Mouse (Mus musculus) urinary bladder, adult 2 months (tissue): ENCODE measurements around the gene Lrrc4c. TPM values are rescaled to one million over a fixed set of nuclear protein-coding genes. Genes with fewer than 3 reads are reported as not detected.

Experiments
- DNase-seq: peaks from one replicate; pipeline ENCODE4 v3.0.0; 2022; ENCODE audit warnings: low spot score
- polyA plus RNA-seq: library from polyadenylated mRNA; depleted of rRNA; stranded (reverse); fragments of >200 nt; gene quantifications from 2 replicates; pipeline ENCODE4 v1.2.3, GENCODE M21; 2012

Lrrc4c gene
- polyA plus RNA-seq, 1 experiment, result 0.58 TPM

DNA sequence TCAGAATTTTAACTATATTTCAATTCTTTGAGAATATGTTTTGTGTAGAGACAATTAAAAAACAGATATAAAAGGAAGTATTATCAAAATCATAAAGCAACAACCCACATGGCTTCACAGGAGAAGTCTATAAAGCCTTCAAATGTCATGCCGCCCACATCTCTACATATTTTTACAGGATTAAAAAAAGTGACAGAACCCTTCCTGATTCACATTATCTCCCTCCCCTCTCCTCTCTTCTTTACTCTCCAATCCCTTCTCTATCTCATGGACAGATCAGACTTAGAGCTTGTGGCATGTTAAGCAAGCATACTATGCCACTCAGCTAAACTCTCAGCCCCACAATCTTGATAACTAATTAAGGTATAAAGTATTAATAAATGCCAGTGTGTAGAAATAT, 535.8 kb downstream of the Lrrc4c start:
- DNase-seq, result no peak

DNA sequence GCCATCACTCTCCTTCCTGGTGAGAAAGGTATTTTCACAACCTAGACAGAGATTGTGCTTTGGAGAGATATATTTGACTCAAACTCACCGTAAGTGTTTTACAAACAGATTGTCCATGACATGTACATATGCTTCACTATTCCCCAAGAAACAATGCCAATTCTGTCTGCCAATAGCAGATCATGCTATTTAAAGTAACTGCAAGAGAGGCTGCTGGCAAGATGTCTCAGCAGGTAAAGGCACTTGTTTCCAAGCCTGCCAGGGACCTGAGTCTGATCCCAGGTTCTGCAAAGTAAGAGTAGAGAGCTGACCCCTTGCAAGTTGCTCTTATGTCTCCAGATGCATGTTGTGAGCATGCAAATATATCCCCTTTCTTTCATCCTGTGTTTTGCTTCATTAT, 558.1 kb downstream of the Lrrc4c start:
- no peak for DNase-seq

DNA sequence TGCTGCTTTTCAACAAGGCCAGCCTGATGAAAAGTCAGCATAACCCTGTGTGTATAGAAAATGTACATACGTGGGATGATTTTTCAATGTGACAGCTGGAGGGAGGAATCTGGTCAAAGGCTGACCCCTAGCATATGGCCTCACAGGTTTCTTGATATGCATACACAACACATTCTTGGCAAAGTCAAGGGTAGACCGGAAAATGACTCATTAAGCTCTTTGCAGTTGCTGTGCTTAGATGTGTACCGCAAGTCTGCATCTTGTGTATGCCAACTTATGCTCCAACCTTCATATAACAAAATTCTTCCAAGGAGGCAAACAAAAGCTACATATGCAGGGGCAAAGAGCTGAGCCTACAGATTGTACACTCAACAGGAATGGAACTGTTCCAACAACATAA, 631.6 kb downstream of the Lrrc4c start:
- no peak for DNase-seq

DNA sequence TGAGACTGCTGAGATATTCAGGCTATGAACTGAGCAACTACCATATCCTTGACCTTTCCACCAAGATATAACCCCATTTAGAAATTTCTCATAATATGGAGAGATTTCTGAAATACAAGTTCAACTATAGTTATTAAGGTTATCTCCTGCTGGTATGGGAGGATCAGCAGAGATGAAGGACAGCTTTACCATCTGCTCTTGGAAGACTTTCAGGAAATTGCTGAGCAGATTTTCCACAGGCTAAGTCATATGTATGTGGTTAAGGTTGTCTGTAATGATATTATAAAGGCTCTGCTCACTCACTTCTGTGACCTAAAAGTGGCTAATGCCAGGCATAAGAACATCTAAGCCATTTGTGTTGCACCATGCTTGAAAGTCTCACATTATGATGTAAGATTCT, 681.6 kb downstream of the Lrrc4c start:
- no peak for DNase-seq

DNA sequence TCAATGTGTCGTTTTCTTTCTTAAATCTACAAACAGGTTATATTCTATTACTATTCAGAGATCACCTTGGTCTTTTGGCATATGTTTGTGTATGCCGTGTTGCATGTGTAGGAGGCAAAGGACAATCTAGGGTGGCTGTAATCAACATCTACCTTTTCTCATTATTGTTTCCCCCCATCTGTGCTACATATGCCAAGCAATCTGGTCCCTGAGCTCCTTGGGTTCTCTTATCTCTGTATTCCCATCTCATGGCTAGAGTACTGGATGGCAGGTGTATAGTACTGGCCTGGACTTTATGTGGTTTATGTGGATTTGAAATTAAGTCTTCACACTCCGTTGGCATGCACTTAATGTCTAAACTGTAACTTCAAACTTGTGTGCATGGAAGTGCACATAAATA, 700.4 kb downstream of the Lrrc4c start:
- no peak for DNase-seq

DNA sequence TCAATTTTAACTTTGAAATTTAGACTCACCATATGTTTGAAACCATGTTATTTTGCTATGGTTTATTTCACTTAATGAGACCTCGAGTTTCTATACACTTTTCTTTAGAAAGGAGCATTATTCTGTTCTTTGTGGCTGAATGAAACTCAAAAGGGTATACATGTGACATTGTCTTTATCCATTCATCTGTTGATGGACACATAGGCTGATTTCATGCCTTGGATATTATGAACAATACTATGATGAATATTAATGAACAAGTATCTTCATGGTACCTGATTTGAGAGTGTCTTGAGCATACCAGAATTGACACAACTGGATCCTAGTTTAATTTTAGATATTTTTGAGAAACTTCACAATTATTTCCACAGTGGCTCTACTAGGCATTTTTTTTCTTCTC, 709.0 kb downstream of the Lrrc4c start:
- no peak for DNase-seq

DNA sequence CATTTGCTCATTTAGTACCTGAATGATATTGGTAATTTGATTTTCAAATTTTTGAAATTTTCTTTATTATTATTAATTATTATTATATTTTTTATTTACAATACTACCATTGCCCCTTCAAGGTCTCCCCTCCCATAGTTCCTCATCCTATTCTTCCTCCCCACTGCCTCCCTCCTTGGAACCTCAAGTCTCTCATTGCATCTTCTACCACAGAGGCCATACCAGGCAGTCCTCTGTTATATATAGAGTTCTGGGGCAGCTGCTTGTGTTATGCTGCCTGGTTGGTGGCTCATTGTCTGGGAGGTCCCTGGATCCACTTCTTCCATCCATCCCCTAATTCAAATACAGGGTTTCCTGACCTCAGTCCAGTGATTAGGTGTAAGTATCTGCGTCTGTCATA, 709.6 kb downstream of the Lrrc4c start:
- DNase-seq, result no peak

DNA sequence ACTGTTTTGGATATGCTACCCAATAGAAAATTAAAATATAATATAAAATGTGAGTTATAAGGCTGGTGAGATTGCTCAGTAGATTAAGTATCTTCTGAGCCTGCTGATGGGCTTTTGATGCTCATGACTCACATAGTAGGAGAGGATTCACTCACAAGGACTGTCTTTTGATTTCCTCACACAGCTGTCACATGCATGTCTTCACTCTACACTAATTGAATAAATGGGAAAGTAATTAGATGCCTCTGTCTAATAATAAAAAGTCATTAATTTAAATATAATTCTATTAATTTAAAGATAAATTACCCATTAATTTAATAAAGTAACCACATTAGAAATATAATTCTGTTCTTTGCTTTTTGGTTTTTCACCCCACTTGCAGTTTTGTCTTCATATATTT, 718.4 kb downstream of the Lrrc4c start:
- DNase-seq, result no peak

DNA sequence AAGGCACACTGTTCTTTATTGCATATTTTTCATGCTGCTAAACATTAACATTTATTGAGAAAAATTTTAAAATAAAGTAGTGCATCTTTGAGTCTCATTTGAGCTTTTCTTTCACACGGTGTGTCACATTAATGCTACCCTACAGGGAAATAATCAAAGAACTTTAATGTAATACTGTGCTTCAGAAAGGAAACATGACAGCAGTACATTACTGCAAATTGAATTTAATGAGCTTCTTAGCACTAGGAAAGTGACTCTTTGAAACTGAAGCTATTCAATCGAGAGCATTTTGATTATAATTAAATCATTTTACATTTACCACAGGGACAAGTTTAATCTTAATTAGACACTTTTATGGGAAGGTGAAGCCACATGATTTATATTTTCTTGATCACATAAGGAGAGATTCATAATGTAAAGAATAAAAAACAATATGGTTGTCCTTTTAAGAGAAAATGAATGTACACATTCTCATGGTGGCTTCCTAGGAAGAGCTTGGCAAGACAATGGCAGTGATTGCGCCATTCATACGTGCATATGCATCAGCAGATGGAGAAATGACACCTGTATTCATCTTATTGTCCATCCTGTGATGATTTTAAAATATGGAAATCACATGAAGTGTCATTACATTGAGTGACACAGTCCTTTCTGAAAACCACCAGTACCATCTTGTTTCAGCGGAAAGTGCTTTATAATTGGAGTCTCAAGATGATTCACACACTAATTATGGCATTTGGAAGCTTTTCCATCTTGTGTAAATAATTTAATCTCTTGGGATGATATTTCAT, 719.2 kb downstream of the Lrrc4c start:
- DNase-seq, result no peak

DNA sequence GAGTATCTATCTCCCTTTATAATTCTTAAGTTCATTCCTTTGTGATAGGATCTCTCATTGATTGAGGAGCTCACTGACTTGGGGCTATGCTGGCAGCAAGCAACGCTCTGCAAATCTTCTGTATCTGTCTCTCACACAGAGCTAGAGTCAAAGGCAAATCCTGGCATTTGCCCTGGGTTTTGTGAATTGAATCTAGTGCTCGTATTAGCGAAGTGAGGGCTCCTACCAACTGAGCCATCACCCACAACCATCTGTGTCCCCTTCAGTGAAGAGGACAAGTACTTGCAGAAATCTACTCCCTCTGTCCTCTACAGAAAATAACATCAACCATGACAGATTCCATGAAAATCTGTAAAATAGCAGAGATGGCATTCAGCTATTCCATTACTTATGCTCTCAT, 726.0 kb downstream of the Lrrc4c start:
- DNase-seq, result no peak

DNA sequence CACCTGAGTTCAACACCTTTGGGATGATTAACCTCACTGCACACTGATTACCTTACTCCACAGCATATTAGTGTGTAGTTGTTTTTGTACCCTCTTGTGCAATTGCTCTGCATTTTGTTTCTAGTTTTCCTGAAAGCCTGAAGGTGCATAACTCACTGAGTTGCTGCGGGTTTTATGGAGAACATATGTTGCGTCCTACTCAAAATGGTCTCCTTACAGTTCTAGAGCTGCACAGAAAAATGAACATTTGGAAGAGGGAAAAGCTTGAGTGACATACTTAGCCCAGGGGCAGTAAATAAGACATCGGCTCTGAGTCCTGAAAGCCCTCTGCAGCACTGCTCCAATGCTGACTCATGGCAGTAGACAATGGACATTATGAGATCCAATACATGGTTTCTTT, 727.7 kb downstream of the Lrrc4c start:
- DNase-seq, result no peak

DNA sequence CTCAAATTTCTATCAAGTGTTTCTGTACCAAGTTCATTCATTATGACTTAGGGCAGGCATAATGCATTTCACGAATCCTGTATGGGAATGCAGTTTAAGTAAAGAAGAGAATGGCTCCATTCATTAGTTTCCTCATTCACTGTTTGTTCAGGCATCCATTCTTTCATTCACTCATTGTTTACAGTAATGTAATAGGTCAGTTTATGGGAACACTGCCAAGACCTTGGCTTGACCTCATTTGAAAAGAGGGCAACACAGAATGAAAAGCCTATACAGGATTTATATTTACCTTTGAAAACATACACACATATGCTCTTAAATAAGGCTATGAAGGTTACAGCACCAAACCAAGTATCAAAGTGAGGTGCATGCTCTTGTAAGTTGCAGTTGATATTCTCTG, 762.2 kb downstream of the Lrrc4c start:
- no peak for DNase-seq

DNA sequence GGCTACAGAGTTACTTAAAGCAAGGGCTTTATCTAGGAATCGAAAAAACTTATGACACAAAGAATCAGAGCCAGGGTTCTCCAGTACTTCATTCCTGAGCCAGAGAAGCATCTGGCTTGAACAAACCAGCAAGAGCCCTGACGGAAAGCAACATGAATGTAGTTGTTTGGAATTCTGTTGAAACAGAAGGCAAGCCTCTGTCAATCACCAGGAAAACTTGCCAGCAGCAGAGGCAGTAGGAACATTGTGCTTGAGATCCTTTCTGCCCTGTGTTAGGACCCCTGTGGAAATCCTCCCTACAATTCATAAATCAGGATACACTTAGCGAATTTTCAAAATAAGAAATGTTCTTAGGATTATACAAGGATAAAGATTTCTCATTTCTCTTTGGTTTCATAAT, 780.0 kb downstream of the Lrrc4c start:
- no peak for DNase-seq

DNA sequence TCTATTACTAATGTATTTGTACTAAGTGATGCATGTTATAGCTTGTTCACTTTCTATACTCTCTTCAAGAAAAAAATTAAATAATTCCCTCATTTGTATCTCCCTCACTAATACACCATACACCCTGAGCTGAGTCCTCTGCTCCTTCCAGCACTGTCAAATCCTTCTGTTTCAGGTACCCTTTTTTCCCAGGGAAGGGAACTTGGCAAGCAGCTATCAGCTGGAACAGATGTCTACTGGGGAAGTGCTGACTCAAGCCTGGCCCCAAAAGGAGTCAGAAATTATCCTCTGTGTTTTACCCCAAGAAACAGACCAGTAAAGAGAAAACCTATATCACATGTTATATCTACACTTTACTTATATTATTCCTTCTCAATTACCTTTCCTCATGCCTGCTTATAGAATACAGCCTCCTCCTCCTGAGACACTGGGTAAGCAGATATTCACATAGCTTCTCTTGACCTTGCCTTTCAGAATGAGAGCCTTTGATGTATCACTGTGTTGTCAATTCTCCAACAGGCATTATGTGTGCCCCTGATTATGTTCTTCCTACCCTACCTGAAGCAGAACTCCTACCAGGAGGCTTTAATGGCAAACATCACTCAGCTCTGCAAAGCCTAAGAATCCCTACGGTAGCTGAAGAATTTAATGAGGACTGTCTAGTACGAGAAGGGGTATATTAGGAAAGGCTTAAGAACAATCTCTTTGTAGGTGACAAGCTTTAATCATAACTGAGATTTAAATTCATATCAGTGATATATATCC, 785.6 kb downstream of the Lrrc4c start:
- DNase-seq, result no peak

DNA sequence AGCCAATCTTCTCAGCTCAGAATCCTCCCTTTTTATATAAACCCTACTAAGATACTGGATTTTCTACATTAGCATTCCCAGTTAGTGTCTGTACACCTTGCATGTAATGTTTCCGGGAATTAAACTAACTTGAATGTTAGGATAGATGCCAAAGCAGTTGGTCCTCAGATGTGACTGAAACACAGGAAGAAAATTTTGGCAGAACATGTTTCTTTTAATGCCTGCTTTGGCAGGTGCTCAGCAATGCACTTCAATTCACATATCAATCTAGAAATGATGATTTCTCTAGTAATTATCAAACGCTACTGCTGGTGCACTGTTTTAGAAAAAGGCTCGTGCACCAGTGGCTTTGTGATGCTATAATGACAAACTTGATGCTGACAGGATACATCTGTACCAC, 806.3 kb downstream of the Lrrc4c start:
- no peak for DNase-seq

DNA sequence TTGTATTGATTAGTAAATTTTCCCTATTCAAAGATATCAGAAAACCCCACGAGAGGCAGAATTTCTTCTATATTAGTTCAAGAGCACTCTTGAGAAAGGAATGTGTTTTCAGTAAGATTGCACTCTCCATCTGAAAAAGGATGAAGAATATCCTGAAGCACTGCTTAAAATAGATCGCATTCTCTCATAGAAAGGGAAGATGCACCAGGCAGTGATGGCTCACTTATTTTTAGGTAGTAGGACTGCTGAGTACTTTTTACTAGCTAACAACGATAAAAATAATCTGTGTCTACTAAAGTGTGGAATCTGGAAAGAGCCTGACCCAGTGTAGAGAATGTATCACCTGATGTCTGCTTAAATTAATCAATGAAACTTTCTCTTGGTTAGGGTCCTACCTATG, 820.5 kb downstream of the Lrrc4c start:
- no peak for DNase-seq

DNA sequence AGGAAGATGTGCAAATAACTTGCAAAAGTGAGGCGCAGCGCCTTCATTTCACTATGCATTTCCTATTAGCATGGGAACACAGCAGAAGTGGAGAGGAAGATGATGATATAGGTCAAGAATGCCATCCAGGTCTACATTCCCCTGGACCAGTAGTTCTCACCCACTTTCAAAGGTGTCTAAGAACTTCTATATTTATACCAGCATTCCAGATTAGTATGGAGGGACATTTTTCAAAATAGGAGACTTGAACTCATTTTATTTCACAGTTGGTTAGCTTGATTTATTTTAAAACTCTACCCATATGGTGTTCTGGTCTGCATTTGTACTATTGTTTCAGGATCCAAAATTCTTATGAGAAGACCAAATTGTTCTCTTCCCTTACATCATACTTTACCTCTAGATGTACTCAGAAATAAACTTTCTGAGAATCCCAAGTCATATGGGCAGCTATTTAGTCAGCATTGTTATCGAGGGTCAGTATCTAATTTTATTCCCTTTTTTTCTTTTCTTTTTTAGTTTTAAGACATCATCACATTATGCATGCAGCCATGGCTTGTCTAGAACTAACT, 833.7 kb downstream of the Lrrc4c start:
- DNase-seq, result no peak

DNA sequence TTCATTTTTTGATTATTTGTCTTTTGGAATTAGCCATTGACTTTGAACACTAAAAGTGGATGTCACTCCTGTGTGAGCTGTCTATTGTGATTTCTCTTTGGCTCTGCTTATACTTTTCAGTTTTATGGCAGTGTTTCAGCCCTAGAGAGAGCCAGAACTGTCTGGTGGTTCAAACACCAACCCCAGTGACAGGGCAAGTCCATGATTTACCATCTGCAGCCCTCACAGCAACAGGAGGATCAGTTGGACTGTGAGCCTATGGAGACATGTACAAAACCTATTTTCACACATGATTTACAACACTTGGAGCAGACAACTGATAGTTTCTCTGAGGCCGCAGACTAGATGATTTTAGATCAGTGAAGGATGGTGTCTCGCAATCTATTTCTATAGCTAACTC, 847.8 kb downstream of the Lrrc4c start:
- DNase-seq, result no peak

DNA sequence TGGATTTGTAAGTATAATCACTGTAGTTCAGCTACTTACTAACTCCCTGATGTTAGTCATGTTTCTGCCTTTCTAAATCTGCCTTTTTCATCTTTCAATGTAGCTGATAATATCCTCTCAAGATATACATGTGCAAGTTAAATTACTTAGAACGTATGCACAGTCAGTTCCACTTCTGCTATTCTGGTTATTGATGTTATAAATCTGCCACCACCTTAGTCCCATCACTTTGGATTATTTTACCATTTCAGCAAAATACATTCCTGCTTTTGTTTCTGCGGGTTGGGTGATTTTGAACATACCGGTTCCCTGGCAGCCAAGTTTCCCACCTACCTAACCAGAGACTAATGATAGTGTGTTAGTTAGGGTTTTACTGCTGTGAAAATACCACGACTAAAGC, 860.4 kb downstream of the Lrrc4c start:
- DNase-seq, result no peak

DNA sequence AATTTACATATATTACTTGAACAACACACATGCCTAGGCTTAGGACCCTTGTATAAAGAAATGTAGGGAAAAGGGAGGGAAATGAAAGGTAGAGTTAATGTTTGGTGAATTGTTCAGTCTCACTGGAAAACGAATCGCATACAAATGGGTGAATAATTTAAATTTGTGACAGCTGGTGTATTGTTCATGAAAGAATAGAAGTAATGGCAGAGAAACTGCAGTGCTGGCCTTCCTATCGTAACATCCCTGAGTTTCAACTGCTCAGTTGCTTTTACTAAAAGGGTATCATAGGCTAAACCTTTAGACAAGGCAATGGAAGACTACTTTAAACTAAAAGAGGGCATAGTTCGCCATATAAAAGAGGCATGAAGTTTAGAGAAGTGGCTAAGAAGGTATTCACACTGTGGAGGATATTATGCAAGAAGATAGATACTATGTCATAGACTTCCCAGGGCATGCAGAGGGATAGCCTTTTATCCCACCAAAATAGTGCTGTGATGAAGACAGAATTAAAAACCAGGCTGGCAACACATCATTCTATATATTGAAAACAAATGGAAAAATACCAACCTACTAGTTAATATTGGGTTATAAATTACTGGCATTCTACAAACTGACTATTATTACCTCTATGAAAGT, 879.1 kb downstream of the Lrrc4c start:
- DNase-seq, result no peak

DNA sequence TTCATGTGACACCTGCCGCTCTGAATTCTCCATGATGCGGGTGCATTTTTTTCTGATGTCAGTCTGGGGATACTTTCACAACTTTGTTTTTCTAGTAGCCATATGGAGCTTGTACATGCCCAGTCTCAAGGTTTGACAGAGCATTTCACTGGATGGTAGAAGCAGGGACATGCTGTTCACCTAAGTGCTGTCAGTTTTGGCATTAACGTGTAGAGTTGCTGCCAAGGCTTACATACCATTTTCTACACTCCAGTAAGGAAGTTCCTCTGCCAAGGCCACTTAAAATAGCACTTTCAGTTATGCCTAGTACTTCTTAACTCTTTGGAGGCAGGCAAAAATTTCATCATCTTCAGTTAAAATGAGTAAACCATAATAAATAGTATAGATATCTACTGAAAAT, 915.0 kb downstream of the Lrrc4c start:
- no peak for DNase-seq

DNA sequence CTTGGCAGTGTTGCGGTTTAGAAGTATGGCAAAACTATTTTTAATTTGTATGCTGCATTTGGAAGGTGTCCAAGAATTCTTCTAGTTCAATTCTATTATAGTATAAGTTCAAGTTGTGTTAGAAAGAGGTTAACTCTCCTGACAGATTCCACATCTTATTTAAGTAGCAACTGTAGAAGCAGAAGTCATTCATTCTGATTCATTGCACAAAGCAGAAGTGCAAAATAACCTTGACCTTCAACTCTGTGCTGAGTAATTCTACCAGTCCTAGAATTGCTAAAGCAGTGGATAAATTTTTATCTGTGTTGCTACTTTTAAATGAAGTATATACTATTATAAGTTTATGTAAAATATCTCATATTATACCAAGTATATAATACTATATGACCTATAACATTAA, 916.1 kb downstream of the Lrrc4c start:
- no peak for DNase-seq

DNA sequence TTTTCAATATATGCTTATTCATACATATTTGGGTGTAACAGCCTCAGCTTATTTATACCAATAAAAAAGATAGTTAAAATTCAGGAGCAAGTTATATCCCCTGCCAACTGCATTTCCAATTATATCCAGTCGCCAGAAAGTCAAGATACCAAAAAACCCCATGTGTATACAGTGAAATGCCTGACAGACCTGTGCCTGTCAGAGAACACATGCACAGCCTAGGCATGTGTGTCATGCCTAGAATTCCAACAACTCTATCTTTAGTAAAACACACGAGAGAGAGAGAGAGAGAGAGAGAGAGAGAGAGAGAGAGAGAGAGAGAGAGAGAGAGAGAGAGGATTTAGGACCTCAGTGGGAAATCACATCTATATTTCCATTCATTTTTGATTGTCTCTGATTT, 956.7 kb downstream of the Lrrc4c start:
- no peak for DNase-seq
